Mouse (Mus musculus) limb, embryonic 14.5 days (tissue): ENCODE measurements around the gene Hist1h1t. TPM values are rescaled to one million over a fixed set of nuclear protein-coding genes. Genes with fewer than 3 reads are reported as not detected.

Experiments
- ATAC-seq: fragments of 200-750 bp; cut with Nextera tagmentation; 2 replicates; pipeline ENCODE4 v1.8.0; 2017; ENCODE audit warnings: low read depth, moderate number of reproducible peaks, moderate TSS enrichment; ENCODE audit not compliant: low FRiP score
- DNase-seq: peaks from one replicate; pipeline ENCODE4 v3.0.0-alpha.2; 2015; ENCODE audit warnings: low spot score
- H3K27ac ChIP-seq: fragments of 300-500 bp; sonication (generic); replicated peaks from 2 replicates; pipeline ENCODE4 v1.5.1; 2014; ENCODE audit warnings: low read depth, mild to moderate bottlenecking, low read length, moderate library complexity, mixed read lengths
- H3K27me3 ChIP-seq: fragments of 300-500 bp; sonication (generic); 2 replicates; pipeline ENCODE4 v1.6.1; 2014; ENCODE audit warnings: low read length, mixed read lengths; ENCODE audit not compliant: control insufficient read depth, insufficient read depth
- H3K36me3 ChIP-seq: fragments of 300-500 bp; sonication (generic); 2 replicates; pipeline ENCODE4 v1.6.1; 2014; ENCODE audit warnings: mild to moderate bottlenecking, low read length, moderate library complexity, mixed read lengths; ENCODE audit not compliant: control insufficient read depth, insufficient read depth
- H3K4me1 ChIP-seq: fragments of 300-500 bp; sonication (generic); 2 replicates; pipeline ENCODE4 v1.6.1; 2014; ENCODE audit warnings: antibody characterized with exemption, low read length, mixed read lengths; ENCODE audit not compliant: control insufficient read depth, insufficient read depth
- H3K4me2 ChIP-seq: fragments of 300-500 bp; sonication (generic); replicated peaks from 2 replicates; pipeline ENCODE4 v1.6.1; 2014; ENCODE audit warnings: low read depth, mild to moderate bottlenecking, low read length, moderate library complexity; ENCODE audit not compliant: severe bottlenecking
- H3K4me3 ChIP-seq: fragments of 300-500 bp; sonication (generic); replicated peaks from 2 replicates; pipeline ENCODE4 v1.5.1; 2014; ENCODE audit warnings: low read length
- H3K9ac ChIP-seq: fragments of 300-500 bp; sonication (generic); 2 replicates; pipeline ENCODE4 v1.6.1; 2014; ENCODE audit warnings: mild to moderate bottlenecking, low read depth, low read length, moderate library complexity; ENCODE audit not compliant: severe bottlenecking
- H3K9me3 ChIP-seq: fragments of 300-500 bp; sonication (generic); 2 replicates; pipeline ENCODE4 v1.6.1; 2016; ENCODE audit warnings: low read length; ENCODE audit not compliant: control insufficient read depth
- POLR2A ChIP-seq: fragments of 200-500 bp; IDR thresholded peaks from 2 replicates; pipeline ENCODE4 v1.8.0; 2012; ENCODE audit warnings: inconsistent platforms, mild to moderate bottlenecking, moderate library complexity, borderline replicate concordance; ENCODE audit not compliant: insufficient read depth, insufficient read length; ENCODE audit errors: extremely low read depth
- WGBS: fragments of 180-500 bp; shearing (Covaris S2); extraction: QIAGEN DNeasy Blood & Tissue Kit; methylation state at CpG from one replicate; pipeline ENCODE4 v1.1.7; 2014; 5-methylcytosine and 5-hydroxymethylcytosine counted together
- polyA plus RNA-seq, 2 experiments: library from polyadenylated mRNA; depleted of rRNA in 1 of 2; stranded (reverse) in 1 of 2; unstranded in 1 of 2; fragments of >200 nt; fragmentation: Nextera tagmentation in 1 of 2; extraction: Ambion mirVana in 1 of 2; gene quantifications; 2 replicates each; pipeline versions ENCODE4 v1.2.1 to v1.2.3; 2012 to 2014

Gene Hist1h1t
- polyA plus RNA-seq, 2 experiments = 0.20 to 0.21 TPM

DNA sequence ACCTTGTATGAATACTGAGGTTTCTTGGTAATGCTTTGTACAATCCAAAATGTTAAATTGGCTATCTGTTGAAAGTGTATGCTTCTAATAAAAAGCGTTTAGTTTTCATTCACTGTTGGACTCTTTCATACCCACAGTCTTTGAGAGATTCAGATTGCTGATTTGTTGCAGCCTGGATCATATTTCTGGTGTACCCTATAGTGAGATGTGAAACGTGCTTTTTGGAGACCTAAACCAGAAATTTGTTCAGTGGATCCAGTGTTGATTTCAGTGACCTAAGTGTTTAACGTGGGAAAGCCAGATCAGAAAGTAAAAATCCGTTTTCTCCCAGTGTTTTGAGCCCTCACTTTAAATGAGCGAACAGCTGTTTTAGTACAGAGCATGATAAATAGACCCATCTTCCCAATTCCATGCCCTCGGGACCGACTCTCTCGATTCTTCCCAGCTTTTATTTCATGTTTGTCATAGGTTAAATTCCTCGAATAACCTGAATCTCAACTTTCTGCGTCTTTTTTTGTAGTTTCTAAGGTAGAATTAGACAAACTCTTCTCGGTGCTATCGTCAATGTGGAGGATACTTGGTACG lies 44.7 kb downstream of the Hist1h1t start:
- ATAC-seq (no peak), DNase-seq (peak; percentile 29)
- H3K27me3 ChIP-seq = no peaks in the 10 kb centered on the region
- H3K36me3 ChIP-seq = no peaks in the 10 kb centered on the region
- peaks cover 11% of the 10 kb centered on the region for H3K4me1 ChIP-seq
- H3K9me3 ChIP-seq = no peaks in the 10 kb centered on the region
- 27% methylated on average over 13 of the region's 13 CpGs for WGBS
- TF ChIP-seq POLR2A = no peak
- H3K27ac ChIP-seq = peak overlapping the region; percentile 92
- H3K4me3 ChIP-seq = peak overlapping the region; percentile 44
- peak overlapping the region; percentile 73 for H3K4me2 ChIP-seq
- peak overlapping the region; percentile 81 for H3K9ac ChIP-seq

DNA sequence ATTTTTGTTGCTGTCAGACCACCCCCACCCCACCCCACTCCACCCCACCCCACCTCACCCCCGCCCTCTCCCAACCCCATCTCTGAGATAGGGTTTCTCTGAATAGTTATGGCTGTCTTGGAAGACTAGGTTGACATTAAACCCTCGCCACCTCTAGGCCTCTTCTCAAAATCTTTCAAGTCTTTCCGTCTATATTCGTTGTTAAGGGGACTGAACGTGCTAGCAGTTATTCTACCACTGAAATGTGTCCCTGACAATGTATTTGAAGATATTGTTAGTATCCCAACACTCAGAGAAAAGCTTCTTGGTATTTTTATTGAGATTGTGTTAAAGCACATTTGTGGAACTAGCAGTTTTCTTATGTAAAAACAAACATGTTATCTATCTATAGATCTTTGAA lies 45.3 kb downstream of the Hist1h1t start:
- DNase-seq = no peak
- H3K4me3 ChIP-seq = peak overlapping the region; percentile 44
- H3K9me3 ChIP-seq = no peaks in the 10 kb centered on the region
- no peak for ATAC-seq
- TF ChIP-seq POLR2A = no peak
- peak overlapping the region; percentile 73 for H3K4me2 ChIP-seq
- no peaks in the 10 kb centered on the region for H3K27me3 ChIP-seq
- H3K36me3 ChIP-seq = no peaks in the 10 kb centered on the region
- WGBS = 50% methylated on average over 5 of the region's 5 CpGs
- 0 out of 2 replicates have a peak overlapping the region, but pooled peaks have one; percentile 92 for H3K27ac ChIP-seq
- H3K4me1 ChIP-seq = peaks cover 11% of the 10 kb centered on the region
- peak overlapping the region; percentile 81; the same call in 1 of the 2 replicates for H3K9ac ChIP-seq

DNA sequence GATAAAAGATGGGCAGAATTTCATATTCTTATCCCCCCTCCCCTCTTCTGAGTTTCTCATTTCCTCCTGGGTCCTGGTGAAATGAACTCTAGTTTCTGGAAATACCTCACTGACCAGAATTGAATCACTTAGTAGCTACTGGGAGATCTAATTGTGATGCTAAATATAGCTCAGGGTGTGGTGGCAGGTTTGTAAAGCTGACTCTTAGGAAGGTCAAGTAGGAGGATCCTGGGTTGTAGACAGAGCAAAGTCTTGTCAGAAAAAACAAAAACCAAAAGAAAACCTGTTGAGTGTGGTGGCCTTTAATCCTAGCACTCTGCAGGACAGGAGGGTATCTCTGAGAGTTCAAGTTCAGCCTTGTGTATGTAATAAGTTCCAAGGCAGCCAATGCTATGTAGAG lies 46.4 kb downstream of the Hist1h1t start:
- ATAC-seq (no peak), DNase-seq (no peak)
- Histone ChIP-seq H3K27ac (no peak overlapping the region), H3K9me3 (no peaks in the 10 kb centered on the region), H3K4me1 (peaks cover 12% of the 10 kb centered on the region), H3K4me2 (no peak overlapping the region), H3K27me3 (no peaks in the 10 kb centered on the region), H3K4me3 (no peak overlapping the region), H3K9ac (no peak overlapping the region), H3K36me3 (no peaks in the 10 kb centered on the region)
- TF ChIP-seq POLR2A = no peak

DNA sequence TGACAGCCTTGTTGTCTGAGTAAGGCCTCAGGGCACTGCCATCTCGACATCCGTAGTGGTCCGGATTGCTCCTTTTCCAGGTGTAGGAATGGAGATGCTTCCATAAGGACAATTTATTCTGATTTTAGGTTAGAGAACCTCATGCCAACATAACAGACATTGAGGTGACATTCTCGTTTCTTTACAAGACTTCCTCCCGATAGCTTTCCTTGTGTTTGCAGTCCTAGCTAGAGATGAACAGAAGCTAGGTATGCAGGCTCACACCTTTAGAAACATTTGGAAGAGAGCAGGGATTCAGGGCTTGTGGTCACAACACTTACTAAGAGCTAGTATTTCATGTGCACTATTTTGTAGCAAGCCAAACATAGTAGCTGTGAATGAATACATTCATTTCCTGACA lies 47.6 kb downstream of the Hist1h1t start:
- Histone ChIP-seq H3K27ac (no peak overlapping the region), H3K27me3 (no peaks in the 10 kb centered on the region), H3K9ac (no peak overlapping the region), H3K9me3 (no peaks in the 10 kb centered on the region), H3K4me1 (peaks cover 19% of the 10 kb centered on the region), H3K4me3 (no peak overlapping the region), H3K36me3 (no peaks in the 10 kb centered on the region), H3K4me2 (no peak overlapping the region)
- DNase-seq (no peak), ATAC-seq (no peak)
- no peak for TF ChIP-seq POLR2A
- 74% methylated on average over 5 of the region's 5 CpGs for WGBS

DNA sequence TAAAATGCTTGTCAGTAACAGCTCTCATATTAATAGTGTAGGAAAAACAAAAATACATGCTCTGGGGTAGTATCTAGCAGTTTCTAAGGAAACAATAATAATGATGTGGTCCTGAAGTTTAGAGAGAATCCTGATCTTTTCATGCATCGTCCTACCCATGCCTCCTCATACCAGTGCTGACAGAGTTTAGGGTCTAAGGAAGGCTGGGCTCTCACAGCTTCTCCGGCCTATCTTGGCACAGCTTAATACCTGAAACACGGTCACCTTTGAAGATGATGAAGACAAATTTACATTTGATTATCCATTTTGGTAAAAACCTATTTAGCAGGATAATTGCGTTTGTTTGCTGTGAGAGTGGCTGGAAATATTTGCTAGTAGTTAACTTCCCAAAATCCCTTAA lies 48.3 kb downstream of the Hist1h1t start:
- 38% methylated on average over 4 of the region's 4 CpGs for WGBS
- Histone ChIP-seq H3K4me3 (peak overlapping the region; percentile 42; the same call in 1 of the 2 replicates), H3K9ac (peak overlapping the region; percentile 49), H3K27ac (peak overlapping the region; percentile 73), H3K4me1 (peaks cover 20% of the 10 kb centered on the region), H3K36me3 (no peaks in the 10 kb centered on the region), H3K9me3 (no peaks in the 10 kb centered on the region), H3K4me2 (peak overlapping the region; percentile 41; the same call in 1 of the 2 replicates), H3K27me3 (no peaks in the 10 kb centered on the region)
- TF ChIP-seq POLR2A = 0 out of 2 replicates have a peak, but pooled peaks have one; percentile 16
- ATAC-seq (no peak), DNase-seq (no peak)
